Mouse (Mus musculus): ENCODE results near the gene Ehd1. TPM values are rescaled to one million over a fixed set of nuclear protein-coding genes. Genes with fewer than 3 reads are reported as not detected.

The Ehd1 gene
- 51.7 and 60.0 TPM in 2 replicates for polyA plus RNA-seq (2014; fragmentation: Nextera tagmentation; extraction: Ambion mirVana)

DNA sequence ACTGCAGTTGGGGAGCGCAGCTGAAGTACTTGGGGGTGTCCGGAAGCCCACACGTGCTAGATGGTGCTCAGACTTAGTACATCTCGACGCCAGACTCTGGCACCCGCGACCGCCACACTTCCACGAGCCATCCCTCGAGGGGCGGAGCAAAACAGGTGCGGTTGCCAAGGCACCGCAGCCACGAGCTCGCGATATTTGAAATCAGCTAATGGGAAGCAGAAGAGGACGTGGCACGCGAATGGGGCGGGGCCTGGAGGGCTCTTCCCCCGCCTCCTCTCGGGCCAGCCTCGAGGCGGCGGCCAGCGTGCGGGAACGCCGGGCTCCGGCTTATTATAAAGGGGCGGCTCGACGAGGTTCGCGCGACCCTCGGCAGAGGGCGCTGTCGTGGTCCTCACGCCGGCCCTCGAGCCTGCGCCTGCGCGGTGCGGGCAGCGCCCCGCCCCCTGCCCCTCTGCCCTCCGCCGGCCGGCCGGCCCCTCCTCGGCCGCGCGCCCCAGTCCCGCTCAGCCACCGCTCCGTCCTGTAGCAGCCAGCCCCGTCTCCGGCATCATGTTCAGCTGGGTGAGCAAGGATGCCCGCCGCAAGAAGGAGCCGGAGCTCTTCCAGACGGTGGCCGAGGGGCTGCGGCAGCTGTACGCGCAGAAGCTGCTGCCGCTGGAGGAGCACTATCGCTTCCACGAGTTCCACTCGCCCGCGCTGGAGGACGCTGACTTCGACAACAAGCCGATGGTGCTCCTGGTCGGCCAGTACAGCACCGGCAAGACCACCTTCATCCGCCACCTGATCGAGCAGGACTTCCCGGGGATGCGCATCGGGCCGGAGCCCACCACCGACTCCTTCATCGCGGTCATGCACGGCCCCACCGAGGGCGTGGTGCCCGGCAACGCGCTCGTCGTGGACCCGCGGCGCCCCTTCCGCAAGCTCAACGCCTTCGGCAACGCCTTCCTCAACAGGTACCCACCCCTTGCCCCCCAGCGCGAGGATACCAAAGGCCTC lies at the start of gene Ehd1:
Gene Ehd1 (plus strand): TSS at position 300 of the 996 bp plus-strand sequence.
- H3K9me3 ChIP-seq (ENCODE audit: control insufficient read depth, low read length) = no peaks in the 10 kb centered on the region

DNA sequence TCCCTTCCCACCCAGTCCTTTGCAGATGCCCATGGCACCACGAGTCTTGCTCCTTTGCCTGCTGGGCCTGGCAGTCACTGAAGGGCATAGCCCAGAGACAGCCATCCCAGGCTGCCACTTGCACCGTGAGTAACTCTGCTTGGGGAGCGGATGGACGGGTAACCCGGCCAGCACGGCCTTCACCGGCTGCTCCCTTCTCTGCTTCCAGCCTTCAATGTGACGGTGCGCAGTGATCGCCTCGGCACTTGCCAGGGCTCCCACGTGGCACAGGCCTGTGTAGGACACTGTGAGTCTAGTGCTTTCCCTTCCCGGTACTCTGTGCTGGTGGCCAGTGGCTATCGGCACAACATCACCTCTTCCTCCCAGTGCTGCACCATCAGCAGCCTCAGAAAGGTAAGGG lies 49.8 kb upstream of the Ehd1 start:
- no peak overlapping the region for H3K27ac ChIP-seq (replicated peaks in 1 of 2; ENCODE audit: control insufficient read depth in 1 of 2, insufficient read depth in 1 of 2, low read depth in 2 of 2, low read length in 2 of 2)
- no peak overlapping the region for H3K4me2 ChIP-seq (ENCODE audit: low read length)
- 82% methylated on average over 14 of the region's 14 CpGs for WGBS
- no peaks in the 10 kb centered on the region for H3K27me3 ChIP-seq (ENCODE audit: control insufficient read depth, insufficient read depth, low read length)
- H3K9ac ChIP-seq (ENCODE audit: low read length) = no peak overlapping the region
- no peaks in the 10 kb centered on the region for H3K9me3 ChIP-seq (ENCODE audit: control insufficient read depth, low read length)
- ATAC-seq (ENCODE audit: insufficient number of reproducible peaks, insufficient read depth, low FRiP score, low read depth) = no peak; the same call in 1 of the 2 replicates
- H3K36me3 ChIP-seq (ENCODE audit: control insufficient read depth, insufficient read depth, low read length) = peaks cover 49% of the 10 kb centered on the region
- H3K4me1 ChIP-seq (ENCODE audit: control insufficient read depth in 2 of 2, insufficient read depth in 2 of 2, low read length in 2 of 2) = no peaks in the 10 kb centered on the region
- H3K4me3 ChIP-seq (ENCODE audit: control insufficient read depth in 1 of 2, insufficient read depth in 1 of 2, low read depth in 1 of 2, low read length in 2 of 2) = no peak overlapping the region

More for the DNA sequence above, at the start of gene Ehd1:
- Histone ChIP-seq H3K4me2 (ENCODE audit: low read length) (peak within 1 kb of the TSS; percentile 80), H3K4me3 (ENCODE audit: control insufficient read depth in 1 of 2, insufficient read depth in 1 of 2, low read depth in 1 of 2, low read length in 2 of 2) (peak within 1 kb of the TSS; percentile 75 to 82), H3K36me3 (ENCODE audit: control insufficient read depth, insufficient read depth, low read length) (peaks cover 29% of the 10 kb centered on the region), H3K9ac (ENCODE audit: low read length) (peak within 1 kb of the TSS; percentile 84), H3K4me1 (ENCODE audit: control insufficient read depth in 2 of 2, insufficient read depth in 2 of 2, low read length in 2 of 2) (peaks cover 37 to 46% of the 10 kb centered on the region in 2 experiments), H3K27ac (replicated peaks in 1 of 2; ENCODE audit: control insufficient read depth in 1 of 2, insufficient read depth in 1 of 2, low read depth in 2 of 2, low read length in 2 of 2) (peak within 1 kb of the TSS; percentile 73 to 77), H3K27me3 (ENCODE audit: control insufficient read depth, insufficient read depth, low read length) (no peaks in the 10 kb centered on the region)
- WGBS = under 1% methylated on average over 102 of the region's 106 CpGs
- ATAC-seq (ENCODE audit: insufficient number of reproducible peaks, insufficient read depth, low FRiP score, low read depth) = peak; percentile 93

DNA sequence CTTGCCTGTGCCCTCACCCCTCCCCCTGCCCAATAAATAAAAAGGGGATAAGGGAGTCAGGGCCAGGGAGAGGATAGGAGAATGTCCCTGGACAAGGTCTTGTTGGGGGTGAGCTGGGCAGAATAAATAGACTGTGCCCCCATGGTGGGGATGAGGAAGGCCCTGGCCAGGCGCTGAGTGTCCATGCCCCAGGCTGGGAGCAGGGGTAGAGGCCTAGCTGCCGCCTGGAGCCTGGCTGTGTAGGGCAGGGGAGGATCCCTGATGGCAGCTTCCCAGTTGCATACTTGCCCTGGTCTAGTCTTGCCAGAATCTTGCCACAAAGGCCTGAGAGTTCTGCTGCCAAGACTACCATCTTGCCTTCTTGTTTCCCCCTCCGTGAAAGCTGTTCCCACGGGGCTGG lies 48.7 kb upstream of the Ehd1 start:
- ATAC-seq (ENCODE audit: insufficient number of reproducible peaks, insufficient read depth, low FRiP score, low read depth) = no peak
- Histone ChIP-seq H3K27ac (replicated peaks in 1 of 2; ENCODE audit: control insufficient read depth in 1 of 2, insufficient read depth in 1 of 2, low read depth in 2 of 2, low read length in 2 of 2) (no peak overlapping the region), H3K9ac (ENCODE audit: low read length) (no peak overlapping the region), H3K4me2 (ENCODE audit: low read length) (no peak overlapping the region), H3K27me3 (ENCODE audit: control insufficient read depth, insufficient read depth, low read length) (no peaks in the 10 kb centered on the region), H3K4me1 (ENCODE audit: control insufficient read depth in 2 of 2, insufficient read depth in 2 of 2, low read length in 2 of 2) (no peaks in the 10 kb centered on the region), H3K36me3 (ENCODE audit: control insufficient read depth, insufficient read depth, low read length) (peaks cover 60% of the 10 kb centered on the region), H3K9me3 (ENCODE audit: control insufficient read depth, low read length) (no peaks in the 10 kb centered on the region), H3K4me3 (ENCODE audit: control insufficient read depth in 1 of 2, insufficient read depth in 1 of 2, low read depth in 1 of 2, low read length in 2 of 2) (no peak overlapping the region)
- 85% methylated on average over 4 of the region's 4 CpGs for WGBS

- no peak overlapping the region for H3K4me2 ChIP-seq (ENCODE audit: low read length)
- no peaks in the 10 kb centered on the region for H3K27me3 ChIP-seq (ENCODE audit: control insufficient read depth, insufficient read depth, low read length)
- no peak overlapping the region for H3K9ac ChIP-seq (ENCODE audit: low read length)
- no peak overlapping the region for H3K4me3 ChIP-seq (ENCODE audit: control insufficient read depth in 1 of 2, insufficient read depth in 1 of 2, low read depth in 1 of 2, low read length in 2 of 2)
- H3K36me3 ChIP-seq (ENCODE audit: control insufficient read depth, insufficient read depth, low read length) = peaks cover 67% of the 10 kb centered on the region
- 89% methylated on average over 4 of the region's 4 CpGs for WGBS
- H3K4me1 ChIP-seq (ENCODE audit: control insufficient read depth in 2 of 2, insufficient read depth in 2 of 2, low read length in 2 of 2) = peaks cover 10 to 15% of the 10 kb centered on the region in 2 experiments; a peak in 3 of 4 replicates
- no peak for ATAC-seq (ENCODE audit: insufficient number of reproducible peaks, insufficient read depth, low FRiP score, low read depth)
- no peaks in the 10 kb centered on the region for H3K9me3 ChIP-seq (ENCODE audit: control insufficient read depth, low read length)
- no peak overlapping the region for H3K27ac ChIP-seq (replicated peaks in 1 of 2; ENCODE audit: control insufficient read depth in 1 of 2, insufficient read depth in 1 of 2, low read depth in 2 of 2, low read length in 2 of 2)
Observed at GRCm38 (mm10) chr19:6230411-6230810, 46.1 kb upstream of the Ehd1 start.

DNA sequence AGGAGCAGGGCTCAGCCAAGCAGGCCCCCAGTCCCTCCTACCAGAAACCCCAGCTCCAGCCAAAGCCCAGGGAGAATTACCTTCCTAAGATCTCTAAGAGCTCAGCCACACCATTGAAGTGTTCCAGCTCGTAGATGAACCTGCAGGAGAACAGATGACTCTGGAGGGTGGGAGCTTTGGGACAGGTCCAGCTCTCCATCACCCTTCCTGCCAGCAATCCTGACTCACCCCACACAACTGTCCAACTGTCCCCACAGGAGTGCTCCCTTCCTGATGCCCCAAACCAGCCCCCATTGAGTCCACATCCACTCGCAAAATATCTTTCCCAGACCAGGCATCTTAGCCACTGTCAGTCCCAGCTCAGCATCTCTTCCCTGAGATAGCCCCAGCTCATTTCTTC lies 45.5 kb upstream of the Ehd1 start:
- H3K4me2 ChIP-seq (ENCODE audit: low read length) = no peak overlapping the region
- H3K27ac ChIP-seq (replicated peaks in 1 of 2; ENCODE audit: control insufficient read depth in 1 of 2, insufficient read depth in 1 of 2, low read depth in 2 of 2, low read length in 2 of 2) = no peak overlapping the region
- no peak overlapping the region for H3K4me3 ChIP-seq (ENCODE audit: control insufficient read depth in 1 of 2, insufficient read depth in 1 of 2, low read depth in 1 of 2, low read length in 2 of 2)
- H3K4me1 ChIP-seq (ENCODE audit: control insufficient read depth in 2 of 2, insufficient read depth in 2 of 2, low read length in 2 of 2) = peaks cover 10 to 15% of the 10 kb centered on the region in 2 experiments; a peak in 3 of 4 replicates
- no peaks in the 10 kb centered on the region for H3K27me3 ChIP-seq (ENCODE audit: control insufficient read depth, insufficient read depth, low read length)
- H3K9ac ChIP-seq (ENCODE audit: low read length) = no peak overlapping the region
- no peaks in the 10 kb centered on the region for H3K9me3 ChIP-seq (ENCODE audit: control insufficient read depth, low read length)
- H3K36me3 ChIP-seq (ENCODE audit: control insufficient read depth, insufficient read depth, low read length) = peaks cover 67% of the 10 kb centered on the region
- WGBS = 83% methylated on average over 2 of the region's 2 CpGs
- no peak for ATAC-seq (ENCODE audit: insufficient number of reproducible peaks, insufficient read depth, low FRiP score, low read depth)

GRCm38 (mm10) chr19:6233647-6234046 lies 42.9 kb upstream of the Ehd1 start:
- 91% methylated on average over 16 of the region's 16 CpGs for WGBS
- Histone ChIP-seq H3K9me3 (ENCODE audit: control insufficient read depth, low read length) (no peaks in the 10 kb centered on the region), H3K27ac (replicated peaks in 1 of 2; ENCODE audit: control insufficient read depth in 1 of 2, insufficient read depth in 1 of 2, low read depth in 2 of 2, low read length in 2 of 2) (no peak overlapping the region), H3K4me1 (ENCODE audit: control insufficient read depth in 2 of 2, insufficient read depth in 2 of 2, low read length in 2 of 2) (peaks cover 13 to 20% of the 10 kb centered on the region in 2 experiments), H3K27me3 (ENCODE audit: control insufficient read depth, insufficient read depth, low read length) (no peaks in the 10 kb centered on the region), H3K4me2 (ENCODE audit: low read length) (no peak overlapping the region), H3K9ac (ENCODE audit: low read length) (peak overlapping the region; percentile 88; the same call in 1 of the 2 replicates), H3K4me3 (ENCODE audit: control insufficient read depth in 1 of 2, insufficient read depth in 1 of 2, low read depth in 1 of 2, low read length in 2 of 2) (no peak overlapping the region), H3K36me3 (ENCODE audit: control insufficient read depth, insufficient read depth, low read length) (peaks cover 49% of the 10 kb centered on the region)
- ATAC-seq (ENCODE audit: insufficient number of reproducible peaks, insufficient read depth, low FRiP score, low read depth) = no peak

- WGBS = 60% methylated on average over 11 of the region's 11 CpGs
- H3K9ac ChIP-seq (ENCODE audit: low read length) = peak overlapping the region; percentile 88
- peak overlapping the region; percentile 82 for H3K4me2 ChIP-seq (ENCODE audit: low read length)
Observed at GRCm38 (mm10) chr19:6234337-6235083, 42.0 kb upstream of the Ehd1 start.

More at GRCm38 (mm10) chr19:6234337-6235083, 42.0 kb upstream of the Ehd1 start:
- Histone ChIP-seq H3K9me3 (ENCODE audit: control insufficient read depth, low read length) (no peaks in the 10 kb centered on the region), H3K4me1 (ENCODE audit: control insufficient read depth in 2 of 2, insufficient read depth in 2 of 2, low read length in 2 of 2) (peaks cover 13 to 20% of the 10 kb centered on the region in 2 experiments), H3K4me3 (ENCODE audit: control insufficient read depth in 1 of 2, insufficient read depth in 1 of 2, low read depth in 1 of 2, low read length in 2 of 2) (peak overlapping the region; percentile 80 to 83), H3K27ac (replicated peaks in 1 of 2; ENCODE audit: control insufficient read depth in 1 of 2, insufficient read depth in 1 of 2, low read depth in 2 of 2, low read length in 2 of 2) (no peak overlapping the region), H3K27me3 (ENCODE audit: control insufficient read depth, insufficient read depth, low read length) (no peaks in the 10 kb centered on the region), H3K36me3 (ENCODE audit: control insufficient read depth, insufficient read depth, low read length) (peaks cover 40% of the 10 kb centered on the region)
- no peak for ATAC-seq (ENCODE audit: insufficient number of reproducible peaks, insufficient read depth, low FRiP score, low read depth)

Data from heart, embryonic 14.5 days (tissue).